Mouse (Mus musculus) spleen, adult 2 months (tissue): Measurements from ENCODE around the gene Gm42791. TPM values are rescaled to one million over a fixed set of nuclear protein-coding genes. Genes with fewer than 3 reads are reported as not detected.
A peak's percentile ranks its signal among the peaks of the same experiment; 100 is the strongest.

Experiments
- DNase-seq, 2 experiments: peaks; one replicate each; pipeline versions ENCODE4 v3.0.0 to v3.0.0-alpha.2; 2012 to 2021; ENCODE audit warnings: low spot score in 2 of 2, low read depth in 1 of 2
- H3K27ac ChIP-seq: fragments of 200-500 bp; 2 replicates; pipeline ENCODE4 v1.5.1; 2012; ENCODE audit warnings: low read length, inconsistent platforms; ENCODE audit not compliant: insufficient read depth
- H3K27me3 ChIP-seq: fragments of 200-500 bp; 2 replicates; pipeline ENCODE4 v1.6.1; 2012; ENCODE audit warnings: mild to moderate bottlenecking, moderate library complexity, low read length, inconsistent platforms; ENCODE audit not compliant: control insufficient read depth, insufficient read depth
- H3K36me3 ChIP-seq: fragments of 200-500 bp; 2 replicates; pipeline ENCODE4 v1.6.1; 2012; ENCODE audit warnings: mild to moderate bottlenecking, low read length, inconsistent platforms; ENCODE audit not compliant: control insufficient read depth, insufficient read depth
- H3K4me1 ChIP-seq: fragments of 200-500 bp; 2 replicates; pipeline ENCODE4 v1.6.1; 2011; ENCODE audit warnings: inconsistent platforms; ENCODE audit not compliant: control insufficient read depth, insufficient read depth, insufficient read length
- H3K4me3 ChIP-seq: fragments of 200-500 bp; 2 replicates; pipeline ENCODE4 v1.5.1; 2011; ENCODE audit warnings: mild to moderate bottlenecking, inconsistent platforms; ENCODE audit not compliant: insufficient read depth, insufficient read length; ENCODE audit errors: extremely low read depth
- CTCF ChIP-seq: fragments of 200-500 bp; IDR thresholded peaks from 2 replicates; pipeline ENCODE4 v1.5.1; 2011; ENCODE audit warnings: mild to moderate bottlenecking, inconsistent platforms; ENCODE audit not compliant: insufficient read depth, insufficient read length, insufficient replicate concordance; ENCODE audit errors: extremely low read depth
- POLR2A ChIP-seq: fragments of 200-500 bp; IDR thresholded peaks from 2 replicates; pipeline ENCODE4 v1.6.1; 2011; ENCODE audit warnings: low read depth, low read length, inconsistent platforms
- WGBS: fragments of 180-500 bp; shearing (Covaris S2); methylation state at CpG from one replicate; pipeline ENCODE4 v1.1.7; 2018; 5-methylcytosine and 5-hydroxymethylcytosine counted together
- polyA plus RNA-seq: library from polyadenylated mRNA; depleted of rRNA; stranded (reverse); fragments of >200 nt; gene quantifications from 2 replicates; pipeline ENCODE4 v1.2.3, GENCODE M21; 2012

Gene Gm42791
- polyA plus RNA-seq, 1 experiment = not detected

GRCm38 (mm10) chr5:148946787-148947186, 48.2 kb downstream of the Gm42791 start:
- no peak for TF ChIP-seq POLR2A
- 0 out of 2 replicates have a peak, but pooled peaks have one; percentile 2 for TF ChIP-seq CTCF
- WGBS = 76% methylated on average over 5 of the region's 5 CpGs
- Histone ChIP-seq H3K4me1 (peaks cover 7% of the 10 kb centered on the region; the same call in 1 of the 2 replicates), H3K27me3 (no peaks in the 10 kb centered on the region), H3K36me3 (no peaks in the 10 kb centered on the region), H3K27ac (no peak overlapping the region), H3K4me3 (no peak overlapping the region)
- peak in 1 of 2 experiments; percentile 33 for DNase-seq

DNA sequence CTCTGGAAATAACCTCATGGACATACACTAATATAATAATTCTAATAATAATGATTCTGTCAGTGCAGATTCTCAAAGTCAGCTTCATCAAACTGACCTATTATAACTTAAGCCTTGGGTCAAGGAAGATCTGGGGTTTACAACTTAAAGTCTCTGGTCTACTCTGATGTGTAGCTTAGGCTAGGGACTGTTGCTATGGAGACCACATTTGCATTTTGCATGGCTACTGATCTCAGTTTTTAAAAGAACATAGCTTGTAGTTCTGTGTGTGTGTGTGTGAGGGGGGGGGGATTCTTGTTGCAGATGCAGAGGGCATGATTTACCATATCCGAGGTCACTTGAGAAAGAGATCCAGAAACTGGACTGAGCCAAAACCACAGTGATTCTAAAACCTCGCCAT, 49.2 kb downstream of the Gm42791 start:
- TF ChIP-seq CTCF (no peak), POLR2A (no peak)
- Histone ChIP-seq H3K27ac (no peak overlapping the region; the same call in 1 of the 2 replicates), H3K4me3 (no peak overlapping the region), H3K4me1 (peaks cover 5% of the 10 kb centered on the region; the same call in 1 of the 2 replicates), H3K36me3 (no peaks in the 10 kb centered on the region), H3K27me3 (no peaks in the 10 kb centered on the region)
- no peak for DNase-seq
- 42% methylated on average over 2 of the region's 2 CpGs for WGBS

- no peaks in the 10 kb centered on the region for H3K4me1 ChIP-seq
- no peak overlapping the region for H3K27ac ChIP-seq
- TF ChIP-seq CTCF (no peak), POLR2A (no peak)
- no peaks in the 10 kb centered on the region for H3K36me3 ChIP-seq
- no peaks in the 10 kb centered on the region for H3K27me3 ChIP-seq
- no peak overlapping the region for H3K4me3 ChIP-seq
- WGBS = 82% methylated on average over 8 of the region's 8 CpGs
- DNase-seq = no peak
Measured at GRCm38 (mm10) chr5:148944024-148944423, 50.9 kb downstream of the Gm42791 start.

GRCm38 (mm10) chr5:148943444-148943843, 51.5 kb downstream of the Gm42791 start:
- H3K4me3 ChIP-seq = no peak overlapping the region
- no peaks in the 10 kb centered on the region for H3K4me1 ChIP-seq
- DNase-seq = no peak
- no peak overlapping the region for H3K27ac ChIP-seq
- TF ChIP-seq CTCF (no peak), POLR2A (no peak)
- WGBS = 93% methylated on average over 10 of the region's 10 CpGs
- no peaks in the 10 kb centered on the region for H3K27me3 ChIP-seq
- H3K36me3 ChIP-seq = no peaks in the 10 kb centered on the region

DNA sequence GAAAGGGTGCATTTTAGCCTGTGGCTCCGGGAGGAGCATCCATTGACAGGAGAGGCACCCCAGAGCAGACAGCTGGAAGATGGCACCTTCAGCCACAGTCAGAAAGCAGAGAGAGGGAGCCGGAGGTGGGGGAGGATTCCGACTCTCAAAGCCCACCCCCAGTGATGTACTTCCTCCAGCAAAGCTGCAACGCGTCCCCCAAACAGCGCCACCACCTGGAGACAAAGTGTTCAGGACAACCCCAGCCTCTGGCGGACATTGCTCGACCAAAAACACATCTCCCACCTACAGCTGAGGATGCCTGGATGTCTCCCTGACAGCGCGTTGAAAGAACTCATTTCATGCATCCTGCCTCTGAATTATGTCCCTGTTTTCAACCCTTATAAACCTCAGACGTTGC, 52.0 kb downstream of the Gm42791 start:
- 88% methylated on average over 11 of the region's 11 CpGs for WGBS
- no peak overlapping the region for H3K4me3 ChIP-seq
- no peak for DNase-seq
- TF ChIP-seq POLR2A = no peak
- TF ChIP-seq CTCF = no peak
- H3K27me3 ChIP-seq = no peaks in the 10 kb centered on the region
- H3K4me1 ChIP-seq = no peaks in the 10 kb centered on the region
- no peak overlapping the region for H3K27ac ChIP-seq
- no peaks in the 10 kb centered on the region for H3K36me3 ChIP-seq

- no peak for DNase-seq
- no peaks in the 10 kb centered on the region for H3K27me3 ChIP-seq
- TF ChIP-seq POLR2A = no peak
- no peak; the same call in 1 of the 2 replicates for TF ChIP-seq CTCF
- H3K4me3 ChIP-seq = no peak overlapping the region
- no peaks in the 10 kb centered on the region for H3K4me1 ChIP-seq
- no peaks in the 10 kb centered on the region for H3K36me3 ChIP-seq
- 94% methylated on average over 6 of the region's 6 CpGs for WGBS
- no peak overlapping the region for H3K27ac ChIP-seq
Measured at GRCm38 (mm10) chr5:148942305-148942704, 52.6 kb downstream of the Gm42791 start.

DNA sequence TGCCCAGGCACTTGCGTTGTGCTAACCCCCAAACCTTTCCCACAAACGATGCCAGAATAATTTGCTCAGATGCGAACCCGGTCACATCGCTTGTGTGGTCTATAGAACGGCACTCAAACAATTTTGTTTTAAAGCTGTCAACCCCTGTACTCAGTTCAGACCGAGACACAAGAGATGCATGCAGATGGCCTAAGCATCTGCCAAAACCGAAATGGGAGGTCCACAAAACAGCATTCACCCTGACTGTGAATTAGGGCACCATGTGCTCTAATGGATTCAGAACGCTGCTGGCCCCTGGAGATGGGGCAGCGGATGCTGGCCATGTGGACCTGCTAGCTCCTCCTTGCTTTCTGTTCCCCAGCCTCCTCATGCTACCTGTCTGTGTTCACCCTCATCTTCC, 53.1 kb downstream of the Gm42791 start:
- no peak for TF ChIP-seq CTCF
- no peak for TF ChIP-seq POLR2A
- no peaks in the 10 kb centered on the region for H3K4me1 ChIP-seq
- H3K27ac ChIP-seq = no peak overlapping the region
- no peaks in the 10 kb centered on the region for H3K36me3 ChIP-seq
- H3K27me3 ChIP-seq = no peaks in the 10 kb centered on the region
- 88% methylated on average over 10 of the region's 10 CpGs for WGBS
- no peak for DNase-seq
- no peak overlapping the region for H3K4me3 ChIP-seq
